Mouse (Mus musculus) MN1 (cell line): ENCODE measurements around the gene Mtrex.

ENCODE experiments used
- DNase-seq: peaks from one replicate; pipeline ENCODE4 v3.0.0-alpha.2; 2016; ENCODE audit warnings: low spot score

The Mtrex gene

GRCm38 (mm10) chr13:112927287-112928001 is at the start of gene Mtrex, which contains the start of gene Dhx29:
Gene Mtrex, minus strand, starts transcription at chr13:112927398.
Gene Dhx29, plus strand, starts transcription at chr13:112927454.
- peak; percentile 99 for DNase-seq

GRCm38 (mm10) chr13:112976720-112977119 is 49.5 kb upstream of the Mtrex start:
- DNase-seq: no peak

- DNase-seq: peak; percentile 54
Measured at GRCm38 (mm10) chr13:112967267-112967666, 40.1 kb upstream of the Mtrex start.

- no peak for DNase-seq
Measured at GRCm38 (mm10) chr13:112964421-112964820, 37.2 kb upstream of the Mtrex start.

GRCm38 (mm10) chr13:112963081-112963480 is 35.9 kb upstream of the Mtrex start:
- no peak for DNase-seq

GRCm38 (mm10) chr13:112954067-112954466 is 26.9 kb upstream of the Mtrex start:
- no peak for DNase-seq

- no peak for DNase-seq
Measured at GRCm38 (mm10) chr13:112945900-112946299, 18.7 kb upstream of the Mtrex start.

GRCm38 (mm10) chr13:112945312-112945711 is 18.1 kb upstream of the Mtrex start:
- DNase-seq: no peak

GRCm38 (mm10) chr13:112941879-112942330 is 14.7 kb upstream of the Mtrex start:
- no peak for DNase-seq

- no peak for DNase-seq
Measured at GRCm38 (mm10) chr13:112938130-112938529, 10.9 kb upstream of the Mtrex start.

GRCm38 (mm10) chr13:112928038-112928668 is 955 bp upstream of the Mtrex start:
- peak; percentile 34 for DNase-seq

GRCm38 (mm10) chr13:112926796-112927195 is 402 bp downstream of the Mtrex start:
- DNase-seq: peak; percentile 60

- peak; percentile 58 for DNase-seq
Measured at GRCm38 (mm10) chr13:112925976-112926375, 1.2 kb downstream of the Mtrex start.

- no peak for DNase-seq
Measured at GRCm38 (mm10) chr13:112925266-112925665, 1.9 kb downstream of the Mtrex start.

GRCm38 (mm10) chr13:112920906-112921305 is 6.3 kb downstream of the Mtrex start:
- DNase-seq: no peak

- no peak for DNase-seq
Measured at GRCm38 (mm10) chr13:112919141-112919865, 7.9 kb downstream of the Mtrex start.

- DNase-seq: no peak
Measured at GRCm38 (mm10) chr13:112910434-112910833, 16.8 kb downstream of the Mtrex start.

- peak; percentile 70 for DNase-seq
Measured at GRCm38 (mm10) chr13:112909663-112910062, 17.5 kb downstream of the Mtrex start.

- no peak for DNase-seq
Measured at GRCm38 (mm10) chr13:112902176-112902575, 25.0 kb downstream of the Mtrex start.

- DNase-seq: no peak
Measured at GRCm38 (mm10) chr13:112887234-112887633, 40.0 kb downstream of the Mtrex start.

- DNase-seq: peak; percentile 12
Measured at GRCm38 (mm10) chr13:112871500-112872266, 55.5 kb downstream of the Mtrex start.
